Mouse (Mus musculus): Measurements from ENCODE around the gene Ptpn3. TPM values are rescaled to one million over a fixed set of nuclear protein-coding genes. Genes with fewer than 3 reads are reported as not detected.

Ptpn3 gene
- polyA plus RNA-seq, 1 experiment: 4.1 TPM

DNA sequence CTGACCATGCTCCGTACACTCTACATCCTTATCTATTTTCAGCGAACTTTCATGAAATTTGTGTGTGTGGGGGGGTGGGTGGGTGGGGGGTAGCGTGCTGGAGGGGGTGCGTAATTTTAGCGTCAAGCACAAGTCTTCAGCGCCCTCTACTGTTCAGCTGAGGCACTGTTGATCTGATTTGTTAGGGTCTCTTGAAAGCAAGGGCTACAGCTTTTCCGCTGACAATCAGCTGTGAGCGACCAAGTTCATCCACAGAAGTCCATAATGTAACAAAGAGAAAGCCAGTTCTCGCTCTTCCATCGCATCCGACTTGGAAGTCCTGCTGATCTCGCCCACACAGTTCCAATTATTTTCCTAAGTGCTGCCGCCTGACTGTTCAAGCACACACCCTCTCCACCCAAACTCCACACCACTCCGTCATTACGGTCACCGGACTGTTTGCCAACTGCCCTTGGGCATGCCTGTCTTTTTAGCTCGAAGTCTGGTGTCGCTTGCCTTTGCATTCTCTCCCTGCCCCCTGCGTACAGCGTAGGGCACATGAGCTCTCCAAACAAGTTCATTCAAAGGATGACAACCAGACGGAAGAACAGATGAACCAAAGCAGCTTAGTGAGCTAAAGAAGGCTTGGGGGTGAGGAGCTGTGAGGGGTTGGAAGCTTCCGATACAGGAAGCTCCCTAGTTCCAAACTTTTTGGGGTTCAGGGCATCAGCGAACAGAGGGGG, 19.1 kb upstream of the Ptpn3 start:
- 45% methylated on average over 23 of the region's 23 CpGs for WGBS

DNA sequence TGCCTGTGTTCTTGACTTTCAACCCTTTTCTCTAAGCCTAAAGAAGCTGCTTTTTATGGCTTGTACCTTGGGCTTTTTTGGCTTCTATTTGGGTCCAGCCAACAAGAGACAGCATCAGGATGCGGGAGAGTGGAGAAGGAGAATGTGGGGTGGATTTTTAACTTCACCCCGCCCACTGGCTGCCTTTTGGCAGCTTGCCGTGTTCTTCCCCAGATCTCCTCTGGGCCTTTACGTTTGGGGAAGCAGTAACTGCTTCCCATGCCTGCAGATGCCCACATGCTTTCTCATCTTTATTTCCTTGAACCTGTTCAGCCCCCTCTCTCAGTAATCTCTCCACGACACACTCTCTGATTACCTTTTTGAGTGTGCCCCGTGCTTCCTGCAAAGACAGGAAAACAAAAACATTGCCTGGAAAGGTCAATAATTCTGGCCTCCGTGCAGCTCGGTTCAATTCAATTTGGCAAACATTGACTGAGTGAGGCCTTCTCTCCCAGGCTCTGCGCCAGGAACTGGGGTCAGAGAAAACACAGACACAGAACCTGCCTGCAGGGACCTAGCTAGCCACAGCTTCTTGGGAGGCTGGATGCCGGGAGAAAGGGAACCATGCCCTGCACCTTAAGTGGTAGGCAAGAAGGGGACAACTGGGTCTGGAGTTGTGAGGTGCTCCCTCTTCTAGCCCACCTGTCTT, 17.0 kb upstream of the Ptpn3 start:
- H3K4me1 ChIP-seq (ENCODE audit: control insufficient read depth, insufficient read depth, low read length): no peaks in the 10 kb centered on the region
- TF ChIP-seq CTCF (IDR thresholded peaks at IDR 0.05; ENCODE audit: control insufficient read depth, insufficient read depth, low read length) (no peak), POLR2A (IDR thresholded peaks at IDR 0.05; ENCODE audit: borderline replicate concordance, control insufficient read depth, low read depth, low read length) (no peak)
- H3K27ac ChIP-seq (ENCODE audit: control insufficient read depth, insufficient read depth, low read depth, low read length, poor library complexity): no peak overlapping the region
- H3K4me3 ChIP-seq (replicated peaks; ENCODE audit: control insufficient read depth, low read depth, low read length): no peak overlapping the region
- 30% methylated on average over 10 of the region's 10 CpGs for WGBS

More for the DNA sequence above, 19.1 kb upstream of the Ptpn3 start:
- TF ChIP-seq POLR2A (IDR thresholded peaks at IDR 0.05; ENCODE audit: borderline replicate concordance, control insufficient read depth, low read depth, low read length) (no peak), CTCF (IDR thresholded peaks at IDR 0.05; ENCODE audit: control insufficient read depth, insufficient read depth, low read length) (peak; percentile 9; the same call in 1 of the 2 replicates)
- Histone ChIP-seq H3K4me3 (replicated peaks; ENCODE audit: control insufficient read depth, low read depth, low read length) (no peak overlapping the region), H3K27ac (ENCODE audit: control insufficient read depth, insufficient read depth, low read depth, low read length, poor library complexity) (no peak overlapping the region), H3K4me1 (ENCODE audit: control insufficient read depth, insufficient read depth, low read length) (no peaks in the 10 kb centered on the region)

DNA sequence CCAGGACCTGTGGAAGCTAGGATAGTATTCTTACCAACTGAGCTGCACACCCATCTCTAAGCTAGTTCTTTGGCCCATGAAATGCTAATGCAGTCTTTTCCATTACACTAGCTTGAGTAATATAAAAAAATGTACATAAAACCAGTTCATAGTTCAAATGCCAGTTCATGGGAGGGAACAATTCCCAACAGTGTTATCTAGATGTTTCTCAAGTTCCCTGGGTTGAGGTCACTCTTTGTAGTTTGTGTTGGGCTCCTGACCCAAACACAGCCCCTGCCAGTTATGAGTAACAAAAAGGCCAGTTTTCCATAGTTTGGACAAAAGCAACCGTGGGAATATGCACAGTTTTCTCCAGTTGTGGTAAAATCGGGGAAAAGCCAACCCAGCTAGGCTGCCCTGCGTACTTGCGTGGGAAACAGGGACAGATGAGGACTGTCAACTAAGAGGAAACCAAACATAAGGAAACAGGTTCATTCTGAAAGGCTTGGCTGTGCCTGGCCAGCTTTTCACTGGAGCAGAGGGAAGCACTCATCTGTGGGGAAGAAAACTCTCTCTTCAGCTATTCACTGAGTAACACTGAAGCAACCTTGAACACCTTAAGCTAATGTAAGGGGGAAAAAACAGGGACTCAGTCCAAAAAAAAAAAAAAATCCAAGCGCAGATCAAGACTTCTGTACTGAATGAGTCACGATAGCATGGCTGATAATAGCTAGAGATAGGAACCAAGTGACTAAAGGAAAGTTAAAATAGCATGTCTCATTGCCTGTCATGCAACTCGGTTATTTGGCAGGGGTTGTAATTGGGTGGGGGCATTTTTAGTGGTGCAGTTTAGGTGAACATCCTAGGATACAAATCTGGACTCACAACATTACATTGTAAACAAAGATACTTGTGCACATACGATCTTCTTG, 10.9 kb upstream of the Ptpn3 start:
- H3K4me3 ChIP-seq (replicated peaks; ENCODE audit: control insufficient read depth, low read depth, low read length): no peak overlapping the region
- WGBS: 72% methylated on average over 8 of the region's 8 CpGs
- no peaks in the 10 kb centered on the region for H3K4me1 ChIP-seq (ENCODE audit: control insufficient read depth, insufficient read depth, low read length)
- no peak overlapping the region for H3K27ac ChIP-seq (ENCODE audit: control insufficient read depth, insufficient read depth, low read depth, low read length, poor library complexity)
- TF ChIP-seq CTCF (IDR thresholded peaks at IDR 0.05; ENCODE audit: control insufficient read depth, insufficient read depth, low read length) (no peak), POLR2A (IDR thresholded peaks at IDR 0.05; ENCODE audit: borderline replicate concordance, control insufficient read depth, low read depth, low read length) (no peak)

DNA sequence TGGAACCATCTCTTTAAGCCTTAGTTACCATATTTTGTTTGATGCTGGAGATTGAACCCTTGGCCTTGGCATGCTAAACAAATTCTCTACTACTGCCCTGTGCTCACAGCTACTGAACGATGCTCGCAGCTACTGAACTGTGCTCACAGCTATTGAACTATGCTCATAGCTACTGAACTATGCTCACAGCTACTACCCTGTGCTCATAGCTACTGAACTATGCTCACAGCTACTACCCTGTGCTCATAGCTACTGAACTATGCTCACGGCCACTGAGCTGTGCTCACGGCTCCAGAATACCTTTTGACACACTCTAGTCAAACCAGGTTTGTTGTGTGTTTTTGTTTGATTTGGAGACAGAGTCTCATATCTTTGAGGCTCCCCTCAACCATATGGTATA, 10.1 kb upstream of the Ptpn3 start:
- Histone ChIP-seq H3K4me3 (replicated peaks; ENCODE audit: control insufficient read depth, low read depth, low read length) (no peak overlapping the region), H3K27ac (ENCODE audit: control insufficient read depth, insufficient read depth, low read depth, low read length, poor library complexity) (no peak overlapping the region), H3K4me1 (ENCODE audit: control insufficient read depth, insufficient read depth, low read length) (no peaks in the 10 kb centered on the region)
- TF ChIP-seq CTCF (IDR thresholded peaks at IDR 0.05; ENCODE audit: control insufficient read depth, insufficient read depth, low read length) (no peak), POLR2A (IDR thresholded peaks at IDR 0.05; ENCODE audit: borderline replicate concordance, control insufficient read depth, low read depth, low read length) (no peak)
- WGBS: 78% methylated on average over 4 of the region's 4 CpGs

DNA sequence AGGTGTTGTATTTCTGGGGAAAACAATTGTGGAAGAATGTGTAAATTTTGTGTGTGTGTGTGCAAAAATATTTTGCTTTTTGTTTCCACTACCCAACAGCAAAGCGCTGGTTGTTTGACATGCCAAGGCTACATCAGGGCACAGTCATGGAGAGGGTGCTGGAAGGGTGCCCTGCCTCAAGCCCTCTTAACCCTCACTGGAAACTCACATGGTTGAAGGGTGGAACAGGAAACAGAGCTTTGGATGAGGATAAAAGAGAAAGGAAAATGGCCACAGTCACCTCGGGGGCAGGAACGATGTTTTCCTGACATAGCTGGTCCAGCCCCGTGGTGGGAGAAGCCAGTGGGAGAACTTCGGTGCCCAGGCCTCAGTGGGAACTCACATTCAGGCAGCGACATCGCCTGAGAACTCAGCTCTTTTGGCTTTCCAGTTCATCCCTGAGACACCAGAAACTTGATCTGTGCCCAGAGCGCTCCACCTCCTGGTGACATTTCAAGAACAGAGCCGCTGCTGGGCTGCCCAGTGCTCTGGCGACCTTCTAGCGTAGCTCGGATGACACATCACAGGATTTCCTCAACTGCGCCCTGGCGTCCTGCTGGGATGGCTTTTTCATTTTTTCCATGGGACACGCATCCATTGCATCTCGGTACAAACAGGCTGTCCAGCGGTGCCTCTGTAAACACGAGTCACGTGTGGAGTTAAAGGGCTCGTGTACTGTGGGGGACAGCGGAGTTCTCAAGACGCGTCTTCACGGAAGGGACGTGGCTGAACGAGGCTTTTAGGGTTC, 6.8 kb upstream of the Ptpn3 start:
- Histone ChIP-seq H3K4me1 (ENCODE audit: control insufficient read depth, insufficient read depth, low read length) (no peaks in the 10 kb centered on the region), H3K27ac (ENCODE audit: control insufficient read depth, insufficient read depth, low read depth, low read length, poor library complexity) (no peak overlapping the region), H3K4me3 (replicated peaks; ENCODE audit: control insufficient read depth, low read depth, low read length) (no peak overlapping the region)
- WGBS: 27% methylated on average over 26 of the region's 26 CpGs
- TF ChIP-seq POLR2A (IDR thresholded peaks at IDR 0.05; ENCODE audit: borderline replicate concordance, control insufficient read depth, low read depth, low read length) (no peak), CTCF (IDR thresholded peaks at IDR 0.05; ENCODE audit: control insufficient read depth, insufficient read depth, low read length) (no peak)

DNA sequence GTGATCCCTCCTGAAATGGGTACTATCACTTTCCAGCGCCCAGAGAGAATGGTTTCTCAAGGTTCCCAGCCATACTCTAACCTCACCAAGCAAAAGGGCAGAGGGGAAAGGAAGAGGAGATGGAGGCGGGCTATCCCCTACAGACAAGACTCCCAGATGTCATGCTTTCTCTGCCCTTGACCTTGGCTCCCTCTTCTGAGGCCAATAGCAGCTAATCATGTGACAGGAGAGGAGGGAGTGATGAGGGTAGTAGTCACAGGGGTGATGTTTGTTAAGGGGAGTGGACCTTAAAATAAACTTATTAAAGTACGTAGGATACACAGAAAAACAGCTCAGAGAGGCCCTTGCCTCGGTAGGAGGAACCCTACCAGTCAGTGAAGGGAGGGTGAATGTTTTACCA, 6.1 kb upstream of the Ptpn3 start:
- H3K4me3 ChIP-seq (replicated peaks; ENCODE audit: control insufficient read depth, low read depth, low read length): no peak overlapping the region
- TF ChIP-seq POLR2A (IDR thresholded peaks at IDR 0.05; ENCODE audit: borderline replicate concordance, control insufficient read depth, low read depth, low read length) (no peak), CTCF (IDR thresholded peaks at IDR 0.05; ENCODE audit: control insufficient read depth, insufficient read depth, low read length) (no peak)
- no peak overlapping the region for H3K27ac ChIP-seq (ENCODE audit: control insufficient read depth, insufficient read depth, low read depth, low read length, poor library complexity)
- 60% methylated on average over 4 of the region's 4 CpGs for WGBS
- no peaks in the 10 kb centered on the region for H3K4me1 ChIP-seq (ENCODE audit: control insufficient read depth, insufficient read depth, low read length)

DNA sequence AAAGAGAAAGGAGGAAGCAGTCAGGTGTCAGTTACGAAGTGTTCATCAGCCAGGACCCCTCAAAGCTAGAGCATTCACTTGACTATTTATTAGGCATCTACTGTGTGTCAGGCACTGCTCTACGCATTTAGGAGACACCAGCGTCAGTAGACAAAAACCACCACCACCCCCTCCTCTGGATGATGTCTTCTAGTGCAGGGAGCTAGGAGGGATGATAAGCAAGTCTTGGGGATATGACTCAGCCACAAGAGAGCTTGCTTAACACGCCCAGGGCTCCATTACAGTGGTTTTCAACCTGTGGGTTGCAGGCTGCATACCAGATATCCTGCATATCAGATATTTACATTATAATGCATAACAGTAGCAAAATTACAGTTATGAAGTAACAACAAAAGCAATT, 4.6 kb upstream of the Ptpn3 start:
- Histone ChIP-seq H3K4me3 (replicated peaks; ENCODE audit: control insufficient read depth, low read depth, low read length) (no peak overlapping the region), H3K4me1 (ENCODE audit: control insufficient read depth, insufficient read depth, low read length) (no peaks in the 10 kb centered on the region), H3K27ac (ENCODE audit: control insufficient read depth, insufficient read depth, low read depth, low read length, poor library complexity) (no peak overlapping the region)
- 16% methylated on average over 4 of the region's 4 CpGs for WGBS
- TF ChIP-seq POLR2A (IDR thresholded peaks at IDR 0.05; ENCODE audit: borderline replicate concordance, control insufficient read depth, low read depth, low read length) (no peak), CTCF (IDR thresholded peaks at IDR 0.05; ENCODE audit: control insufficient read depth, insufficient read depth, low read length) (no peak)
